Mouse (Mus musculus): Measurements from ENCODE around the gene Glis3. TPM values are rescaled to one million over a fixed set of nuclear protein-coding genes. Genes with fewer than 3 reads are reported as not detected.

Gene Glis3
- total RNA-seq, 2 experiments from 2014 or later: 0.38 to 0.43 TPM

DNA sequence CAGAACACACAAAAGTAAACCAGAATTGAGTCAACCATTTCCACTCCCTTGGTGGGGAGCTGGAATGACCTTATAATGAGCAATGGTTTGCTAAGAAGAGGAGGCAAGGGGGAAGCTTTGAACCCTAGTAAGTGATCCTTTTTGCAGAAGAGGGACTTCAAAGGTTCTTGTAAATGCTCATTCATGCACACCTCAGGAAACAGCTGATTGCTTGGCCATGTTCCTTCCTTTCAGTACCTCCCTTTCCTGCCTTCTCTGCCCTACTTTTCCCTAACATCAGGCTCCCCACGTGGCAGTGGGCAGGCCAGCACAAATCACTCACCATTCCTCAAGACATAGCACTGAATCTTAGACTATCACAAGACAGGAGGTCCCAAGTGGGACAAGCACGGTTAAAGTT lies 392.4 kb downstream of the Glis3 start:
- ATAC-seq (replicated peaks; ENCODE audit: low FRiP score, poor library complexity, severe bottlenecking): no peak

DNA sequence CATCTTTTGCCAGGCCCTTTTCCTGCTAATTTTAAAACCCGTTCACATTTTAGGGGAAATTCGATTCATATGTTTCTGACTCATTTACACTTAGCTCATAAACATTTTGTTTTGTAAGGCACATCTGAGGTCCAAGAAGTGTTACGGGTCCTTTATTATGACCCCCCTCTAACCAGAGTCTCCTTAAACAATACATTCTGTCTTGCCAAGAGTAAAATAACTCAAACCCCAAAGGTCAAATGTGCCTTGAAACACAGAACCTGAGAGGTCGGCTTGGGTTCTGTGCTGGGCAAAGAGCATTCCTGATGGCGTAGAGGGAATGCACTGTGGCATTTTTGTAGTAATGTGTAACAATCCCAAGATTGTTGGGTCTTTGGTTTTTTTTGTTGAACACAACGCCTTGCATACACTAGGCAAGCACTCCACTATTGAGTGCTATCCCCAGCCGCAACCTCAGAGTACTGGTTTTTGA lies 395.7 kb downstream of the Glis3 start:
- no peak for ATAC-seq (replicated peaks; ENCODE audit: low FRiP score, poor library complexity, severe bottlenecking)

GRCm38 (mm10) chr19:28283241-28284097 lies 396.4 kb downstream of the Glis3 start:
- ATAC-seq (replicated peaks; ENCODE audit: low FRiP score, poor library complexity, severe bottlenecking): no peak

DNA sequence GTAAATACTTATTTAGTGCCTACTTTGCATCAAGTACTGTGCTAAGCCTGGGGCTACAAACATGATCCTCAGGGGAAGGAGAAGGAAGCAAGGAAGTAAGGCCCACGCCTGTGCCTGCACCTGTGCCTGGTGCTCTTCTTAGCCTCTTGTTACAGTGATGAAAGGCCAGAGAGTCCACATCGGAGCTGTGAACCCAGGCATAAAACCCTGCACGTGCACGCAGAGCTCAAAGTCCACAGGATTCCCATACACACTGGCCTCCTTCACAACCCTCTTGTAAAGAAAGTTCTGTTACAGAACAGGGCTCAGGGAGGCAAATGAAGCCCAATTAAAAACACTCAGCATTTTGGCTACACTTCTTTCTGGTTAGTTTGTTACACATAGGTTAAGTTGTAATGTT lies 398.5 kb downstream of the Glis3 start:
- no peak for ATAC-seq (replicated peaks; ENCODE audit: low FRiP score, poor library complexity, severe bottlenecking)

- no peak for ATAC-seq (replicated peaks; ENCODE audit: low FRiP score, poor library complexity, severe bottlenecking)
These were observed 402.8 kb downstream of the Glis3 start for GRCm38 (mm10) chr19:28277104-28277503.

GRCm38 (mm10) chr19:28274501-28274900 lies 405.4 kb downstream of the Glis3 start:
- ATAC-seq (replicated peaks; ENCODE audit: low FRiP score, poor library complexity, severe bottlenecking): no peak

DNA sequence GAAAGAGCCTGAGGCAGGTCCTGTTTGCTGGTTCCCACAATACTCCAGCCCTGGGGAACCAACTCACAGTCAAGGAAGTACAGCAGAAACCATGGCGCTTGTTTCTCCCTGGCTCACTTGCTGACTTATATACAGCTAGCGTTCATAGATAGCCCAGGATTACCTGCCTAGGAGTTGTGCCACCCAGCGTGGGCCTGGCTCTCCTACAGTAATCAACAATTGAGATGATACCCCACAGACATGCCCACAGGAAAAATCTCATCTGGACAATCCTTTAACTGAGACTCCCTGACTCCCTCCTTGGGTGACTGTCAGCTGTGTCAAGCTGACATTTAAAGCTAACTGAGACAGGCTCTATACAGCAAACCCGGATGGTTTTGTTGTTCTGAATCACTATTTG lies 405.9 kb downstream of the Glis3 start:
- ATAC-seq (replicated peaks; ENCODE audit: low FRiP score, poor library complexity, severe bottlenecking): no peak

- no peak for ATAC-seq (replicated peaks; ENCODE audit: low FRiP score, poor library complexity, severe bottlenecking)
These were observed 413.0 kb downstream of the Glis3 start for GRCm38 (mm10) chr19:28266850-28267249.

- ATAC-seq (replicated peaks; ENCODE audit: low FRiP score, poor library complexity, severe bottlenecking): no peak
These were observed 414.1 kb downstream of the Glis3 start for GRCm38 (mm10) chr19:28265776-28266175.

DNA sequence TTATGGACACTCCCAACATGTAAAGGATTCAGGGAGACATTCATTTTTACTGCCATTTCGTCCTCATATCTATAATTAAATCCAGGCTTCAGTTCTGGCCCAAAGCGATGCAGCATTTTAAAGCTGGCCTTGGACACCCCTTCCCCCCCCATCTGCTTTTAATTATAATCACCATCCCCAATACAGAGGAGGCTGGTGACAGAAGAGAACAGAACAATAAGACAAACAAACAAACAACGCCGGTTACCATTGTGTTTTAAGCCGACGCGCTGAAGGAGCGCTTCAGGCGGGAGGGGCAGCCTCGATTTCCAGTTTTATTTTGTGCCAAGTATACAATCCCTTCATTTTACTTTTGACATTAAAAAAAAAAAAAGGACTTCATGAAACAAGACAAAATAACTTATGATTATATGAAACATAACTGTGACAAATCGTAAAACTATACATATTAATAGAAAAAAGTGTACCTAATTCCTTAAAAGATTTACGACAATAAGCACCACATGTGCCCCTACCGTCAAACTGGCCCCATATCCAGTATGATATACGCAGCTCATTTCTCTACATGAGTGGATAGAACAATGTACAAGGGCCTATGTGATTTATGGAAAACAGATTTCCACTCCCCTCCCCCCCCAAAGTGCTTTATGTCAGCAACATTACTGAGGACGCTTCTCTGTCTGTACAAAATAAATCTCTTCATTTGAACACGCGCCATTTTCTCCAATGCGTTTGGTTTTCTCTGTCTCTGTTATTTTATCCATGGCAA lies 420.8 kb downstream of the Glis3 start:
- ATAC-seq (replicated peaks; ENCODE audit: low FRiP score, poor library complexity, severe bottlenecking): no peak

GRCm38 (mm10) chr19:28258480-28258879 lies 421.4 kb downstream of the Glis3 start:
- ATAC-seq (replicated peaks; ENCODE audit: low FRiP score, poor library complexity, severe bottlenecking): no peak

- ATAC-seq (replicated peaks; ENCODE audit: low FRiP score, poor library complexity, severe bottlenecking): no peak
These were observed 432.5 kb downstream of the Glis3 start for GRCm38 (mm10) chr19:28247345-28247744.

DNA sequence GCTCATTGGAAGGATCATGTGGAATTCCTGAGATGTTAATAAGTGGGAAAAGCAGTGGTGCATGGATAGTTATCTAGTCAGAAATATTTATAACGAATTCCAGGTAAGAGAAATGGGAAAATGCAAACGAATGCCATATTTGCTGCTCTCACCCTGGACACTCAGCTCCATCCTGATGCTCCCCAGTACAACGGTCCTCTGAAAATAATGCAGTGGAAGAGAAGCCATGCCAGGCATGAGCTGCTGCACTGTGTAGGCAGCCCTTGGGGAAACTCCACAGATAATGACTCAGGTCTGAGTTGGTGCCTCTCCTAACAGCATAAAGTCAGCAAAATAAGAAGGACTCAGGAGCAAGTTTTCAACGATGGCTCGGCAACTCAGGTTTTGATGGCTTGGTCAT lies 433.7 kb downstream of the Glis3 start:
- ATAC-seq (replicated peaks; ENCODE audit: low FRiP score, poor library complexity, severe bottlenecking): no peak

DNA sequence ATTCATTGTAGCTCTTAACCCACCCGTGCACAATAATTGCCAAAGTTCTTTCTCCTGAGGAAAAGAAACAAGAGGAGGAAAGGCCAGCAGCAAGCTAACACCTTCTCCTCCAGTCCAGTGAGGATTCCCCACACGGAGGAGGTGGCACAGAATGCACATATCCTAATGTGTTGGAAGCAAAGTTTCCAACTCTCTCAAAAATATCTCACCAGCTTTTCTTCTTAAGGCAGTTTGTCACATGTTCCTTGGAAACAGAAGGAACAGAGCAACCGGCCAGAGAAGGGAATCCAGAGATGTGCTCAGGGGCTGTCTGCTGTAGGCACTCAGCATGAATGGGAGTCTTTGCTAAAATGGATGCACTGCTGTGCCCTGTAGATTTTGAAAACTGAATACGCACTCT lies 441.8 kb downstream of the Glis3 start:
- no peak for ATAC-seq (replicated peaks; ENCODE audit: low FRiP score, poor library complexity, severe bottlenecking)

DNA sequence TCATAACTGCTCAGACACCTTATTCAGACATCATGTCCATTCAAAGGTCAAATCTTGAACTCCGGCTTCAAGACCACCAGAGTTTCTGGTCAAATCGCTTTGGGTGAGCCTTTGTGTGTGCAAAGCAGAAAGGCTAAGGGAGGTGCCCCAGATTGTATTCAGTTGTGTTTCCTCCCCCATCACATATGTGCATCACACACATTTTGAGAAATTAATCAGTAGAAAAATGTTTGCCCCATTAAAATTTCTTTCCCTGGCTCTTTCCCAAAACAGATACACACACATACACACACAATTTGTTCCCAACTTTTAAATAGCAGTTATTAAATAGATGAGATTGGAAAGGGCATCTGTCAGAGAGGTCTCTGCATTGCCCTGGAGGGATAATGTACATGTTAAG lies 442.3 kb downstream of the Glis3 start:
- ATAC-seq (replicated peaks; ENCODE audit: low FRiP score, poor library complexity, severe bottlenecking): no peak

DNA sequence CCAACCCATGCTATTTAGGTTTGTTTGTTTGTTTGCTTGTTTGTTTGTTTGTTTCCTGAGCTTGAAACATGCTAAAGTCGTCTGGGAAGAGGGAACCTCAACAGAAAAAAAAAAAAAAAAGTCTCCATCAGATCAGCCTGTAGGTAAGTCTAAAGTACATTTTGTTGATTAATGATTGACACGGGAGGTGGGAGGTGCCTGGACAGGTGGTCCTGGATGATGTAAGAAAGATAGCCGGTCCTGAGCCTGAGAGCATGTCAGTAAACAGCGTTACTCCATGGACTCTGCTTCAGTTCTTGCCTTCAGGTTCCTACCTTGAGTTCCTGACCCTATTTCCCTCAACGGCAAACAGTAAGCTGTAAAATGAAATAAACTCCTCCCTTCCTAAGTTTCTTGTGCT lies 444.3 kb downstream of the Glis3 start:
- no peak for ATAC-seq (replicated peaks; ENCODE audit: low FRiP score, poor library complexity, severe bottlenecking)

- ATAC-seq (replicated peaks; ENCODE audit: low FRiP score, poor library complexity, severe bottlenecking): no peak
These were observed 444.8 kb downstream of the Glis3 start for GRCm38 (mm10) chr19:28235096-28235495.

- no peak for ATAC-seq (replicated peaks; ENCODE audit: low FRiP score, poor library complexity, severe bottlenecking)
These were observed 445.2 kb downstream of the Glis3 start for GRCm38 (mm10) chr19:28234676-28235075.

DNA sequence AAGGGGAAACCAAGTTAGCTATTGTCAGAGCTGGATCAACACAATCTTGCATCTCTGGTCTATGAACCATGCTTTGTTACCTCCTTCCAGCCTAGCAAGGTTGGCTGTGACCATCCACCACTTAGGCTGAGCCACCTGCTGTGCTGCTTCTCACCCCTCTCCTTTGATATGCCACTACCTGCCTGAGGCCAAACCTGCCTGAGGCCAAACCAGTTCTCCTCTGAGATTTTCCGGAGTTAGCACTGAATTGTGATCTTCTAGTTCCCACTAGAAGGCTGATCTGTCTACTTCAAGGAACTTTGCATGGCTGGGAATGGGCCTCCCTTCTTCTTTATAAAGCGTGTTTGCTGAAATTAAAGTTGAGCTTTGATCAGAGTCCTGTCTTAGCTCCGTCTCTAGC lies 448.4 kb downstream of the Glis3 start:
- no peak for ATAC-seq (replicated peaks; ENCODE audit: low FRiP score, poor library complexity, severe bottlenecking)

GRCm38 (mm10) chr19:28227526-28227925 lies 452.4 kb downstream of the Glis3 start:
- ATAC-seq (replicated peaks; ENCODE audit: low FRiP score, poor library complexity, severe bottlenecking): no peak

DNA sequence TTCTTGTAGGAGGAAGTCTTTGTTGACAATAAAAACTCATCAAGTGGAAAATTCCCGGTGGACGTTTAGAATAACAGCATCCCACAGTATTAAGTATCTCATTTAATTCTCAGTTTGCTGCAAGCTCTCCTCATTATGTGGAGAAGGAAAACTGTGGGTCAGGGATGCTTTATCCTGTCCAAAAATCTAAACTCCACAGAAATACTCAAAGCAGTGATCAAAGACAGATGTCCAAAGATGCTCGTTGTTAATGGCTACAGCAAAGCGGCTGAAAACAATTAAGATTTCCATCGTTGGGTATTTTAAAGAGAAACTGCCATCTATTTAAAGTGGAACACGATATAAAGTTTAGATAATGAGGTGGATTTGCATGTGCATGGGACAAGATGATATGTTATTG lies 454.2 kb downstream of the Glis3 start:
- ATAC-seq (replicated peaks; ENCODE audit: low FRiP score, poor library complexity, severe bottlenecking): no peak

Measured in erythroblast, adult 5-6 weeks (primary cell).